Mouse (Mus musculus) adipocyte (in vitro differentiated cells): ENCODE results near the gene Scarb2.
A peak's percentile ranks its signal among the peaks of the same experiment; 100 is the strongest.

ENCODE experiments used
- DNase-seq: peaks from one replicate; pipeline ENCODE4 v3.0.0-alpha.2; 2016; ENCODE audit warnings: low spot score

Scarb2 gene

DNA sequence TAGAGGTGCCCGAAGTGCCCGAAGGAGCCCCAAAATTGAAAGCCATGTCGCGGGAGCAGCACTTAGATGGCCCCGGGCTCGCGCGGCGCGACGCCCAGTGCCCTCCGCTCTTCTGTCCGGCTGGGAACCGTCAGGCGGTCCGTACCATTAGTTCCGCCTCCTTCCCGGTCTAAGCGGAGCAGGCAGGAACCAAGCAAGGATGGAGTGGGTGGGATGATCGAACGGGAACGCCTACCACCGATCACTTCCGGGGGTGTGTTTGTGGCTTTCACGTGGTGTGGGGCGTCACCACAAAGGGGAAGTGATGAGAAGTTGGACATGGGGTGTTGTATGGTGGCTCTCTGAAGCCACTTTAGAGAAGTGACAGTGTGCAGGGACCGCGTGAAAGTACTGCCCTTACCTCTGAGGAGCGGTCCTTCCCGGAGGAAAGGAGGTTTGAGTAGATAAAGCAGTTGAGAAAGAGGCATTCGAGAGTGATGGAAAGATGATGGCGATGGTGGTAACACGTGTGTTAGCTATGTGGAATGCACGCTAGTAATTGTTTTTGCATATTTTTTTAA is 71.5 kb downstream of the Scarb2 start, which contains the start of gene Nup54:
Gene Nup54, minus strand, starts transcription at position 195 of the 560 bp plus-strand sequence.
- DNase-seq: peak; percentile 98

GRCm38 (mm10) chr5:92434571-92434985 is 72.1 kb downstream of the Scarb2 start:
- DNase-seq: peak; percentile 21

- no peak for DNase-seq
Observed at GRCm38 (mm10) chr5:92434070-92434469, 72.6 kb downstream of the Scarb2 start.

DNA sequence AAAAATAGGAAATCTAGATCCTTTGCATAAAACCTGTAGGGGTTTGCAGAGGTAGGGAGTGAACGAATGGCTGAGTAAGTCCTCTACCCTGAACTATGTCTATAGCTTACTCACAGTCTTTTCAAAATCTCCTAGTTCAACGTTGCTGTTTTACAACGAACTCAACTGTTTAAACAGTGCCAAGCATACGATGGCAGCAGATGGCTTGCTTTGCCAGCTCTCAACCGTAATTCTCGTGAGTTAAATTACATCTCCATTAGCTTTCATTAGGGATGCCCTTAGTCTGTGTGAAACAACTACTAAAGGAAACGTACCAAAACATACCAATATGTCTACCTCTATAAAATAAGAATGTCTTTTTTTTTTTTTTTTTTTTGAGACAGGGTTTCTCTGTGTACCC is 75.0 kb downstream of the Scarb2 start:
- DNase-seq: no peak

DNA sequence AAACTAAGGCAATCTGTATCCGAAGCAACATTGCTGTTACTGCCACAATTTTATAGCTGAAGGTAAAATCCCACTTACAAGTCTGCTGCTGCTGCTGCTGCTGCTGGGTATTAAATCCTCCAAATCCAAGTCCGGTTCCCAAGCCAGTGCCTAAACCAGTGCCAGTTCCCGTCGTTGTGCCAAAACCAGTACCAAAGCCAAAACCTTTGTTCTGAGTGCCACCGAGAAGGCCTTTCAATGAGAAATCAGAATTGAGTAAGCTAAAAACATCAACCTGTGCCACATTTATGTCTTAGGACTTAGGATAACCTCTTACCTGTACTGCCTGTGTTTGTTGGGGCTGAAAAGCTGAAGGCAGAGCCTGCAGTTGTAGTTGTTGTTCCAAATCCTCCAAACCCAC is 75.9 kb downstream of the Scarb2 start:
- DNase-seq: peak; percentile 61

GRCm38 (mm10) chr5:92424126-92424525 is 82.5 kb downstream of the Scarb2 start:
- DNase-seq: no peak

GRCm38 (mm10) chr5:92413982-92414375 is 92.7 kb downstream of the Scarb2 start:
- no peak for DNase-seq

DNA sequence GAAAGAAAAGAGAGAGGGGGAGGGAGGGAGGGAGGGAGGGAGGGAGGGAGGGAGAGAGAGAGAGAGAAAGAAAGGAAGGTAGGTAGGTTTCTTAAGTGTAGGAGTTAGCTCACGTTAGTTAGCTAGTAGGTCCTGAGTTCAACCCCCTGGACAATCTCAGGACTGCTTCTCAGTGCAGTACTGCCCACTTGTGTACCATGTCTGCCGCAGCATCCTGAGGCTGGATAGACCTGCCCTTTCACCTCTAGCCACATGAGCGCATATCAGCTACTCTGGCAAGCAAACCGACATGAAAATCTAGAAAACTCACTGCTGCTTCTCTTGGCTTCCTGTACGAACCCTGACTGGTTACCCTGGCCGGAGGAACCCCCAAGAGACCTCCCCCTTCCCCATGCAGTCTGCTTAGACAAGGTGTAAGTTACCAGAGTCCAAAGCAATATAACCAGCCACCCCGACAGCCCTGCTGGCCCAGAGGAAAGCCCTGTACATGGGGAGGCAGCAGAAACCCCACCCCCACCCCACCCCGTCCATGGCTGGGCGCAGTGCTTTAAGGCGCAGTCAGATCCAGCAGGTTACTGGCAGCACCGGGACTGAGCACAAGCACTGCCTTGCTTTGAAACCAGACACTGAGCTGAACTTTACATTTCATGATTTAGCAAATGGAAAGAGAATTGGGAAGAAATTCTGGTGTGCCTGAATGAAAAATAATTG is 93.2 kb downstream of the Scarb2 start:
- DNase-seq: no peak

DNA sequence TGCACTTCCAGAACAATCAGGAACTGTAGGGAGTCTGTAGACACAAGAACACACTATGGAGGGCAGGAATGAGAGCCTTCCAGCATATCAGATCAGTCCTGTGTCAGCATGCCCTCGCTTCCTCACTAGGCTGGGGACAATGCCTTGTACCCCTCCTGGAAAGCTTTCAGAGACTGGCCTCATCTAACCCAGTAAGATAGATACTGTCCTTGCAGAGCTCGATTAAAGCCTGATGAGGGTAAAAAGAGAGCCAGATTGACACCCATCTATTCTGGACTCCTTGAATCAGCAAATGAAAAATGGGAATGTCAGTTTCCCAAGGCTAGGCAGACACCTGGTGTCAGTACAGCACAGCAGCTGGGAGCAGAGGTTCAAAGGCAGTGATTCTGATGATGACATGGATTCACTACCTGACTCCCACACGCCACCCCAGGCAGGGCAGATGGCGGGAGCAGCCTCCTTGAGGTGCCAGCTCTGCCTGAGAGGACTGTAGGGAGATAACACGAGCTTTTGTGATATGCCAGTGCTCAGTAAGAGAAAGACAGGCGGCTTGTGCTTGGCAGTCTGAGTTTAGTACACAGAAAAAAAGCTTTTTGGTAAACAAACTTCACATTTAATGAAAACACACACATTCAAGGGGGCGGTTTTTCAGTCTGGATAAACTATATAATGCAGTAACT is 95.0 kb downstream of the Scarb2 start:
- DNase-seq: no peak

- DNase-seq: no peak
Observed at GRCm38 (mm10) chr5:92410486-92410885, 96.1 kb downstream of the Scarb2 start.

GRCm38 (mm10) chr5:92409361-92410155 is 97.1 kb downstream of the Scarb2 start:
- DNase-seq: peak; percentile 58

DNA sequence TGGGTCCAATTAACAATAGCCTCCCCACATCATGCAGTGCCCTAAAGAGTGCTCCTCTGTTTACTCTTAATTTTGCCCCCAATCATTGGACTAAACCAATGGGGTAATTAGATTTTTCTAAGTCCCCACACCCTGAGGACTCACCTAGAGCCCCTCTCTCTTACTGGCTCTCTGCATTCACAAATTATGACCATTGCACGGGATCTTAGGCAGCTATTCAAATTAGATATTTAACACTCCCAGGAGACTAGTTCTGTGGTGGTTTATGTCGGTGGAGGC is 102.3 kb downstream of the Scarb2 start:
- no peak for DNase-seq

GRCm38 (mm10) chr5:92403562-92404399 is 102.9 kb downstream of the Scarb2 start:
- DNase-seq: no peak

- no peak for DNase-seq
Observed at GRCm38 (mm10) chr5:92402816-92403215, 103.8 kb downstream of the Scarb2 start.

DNA sequence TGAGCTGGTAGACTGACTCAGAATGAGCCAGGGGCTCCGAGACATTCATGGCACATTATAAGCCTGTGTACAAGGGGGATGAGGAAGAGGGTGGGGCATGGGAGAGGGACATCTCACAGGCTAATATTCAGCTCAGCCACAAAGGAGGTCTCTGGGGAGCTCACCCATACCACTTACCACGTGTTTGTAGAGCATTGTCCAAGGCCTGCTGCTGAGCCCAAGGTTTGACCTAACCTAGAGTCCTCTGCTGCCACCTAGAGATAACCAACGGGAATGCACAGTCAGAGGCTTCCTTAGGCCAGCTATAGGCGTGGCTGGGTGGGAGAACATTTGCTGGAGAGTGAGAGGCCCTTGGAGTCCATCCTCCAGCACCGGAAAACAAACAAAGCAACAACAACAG is 108.5 kb downstream of the Scarb2 start:
- DNase-seq: peak; percentile 89

DNA sequence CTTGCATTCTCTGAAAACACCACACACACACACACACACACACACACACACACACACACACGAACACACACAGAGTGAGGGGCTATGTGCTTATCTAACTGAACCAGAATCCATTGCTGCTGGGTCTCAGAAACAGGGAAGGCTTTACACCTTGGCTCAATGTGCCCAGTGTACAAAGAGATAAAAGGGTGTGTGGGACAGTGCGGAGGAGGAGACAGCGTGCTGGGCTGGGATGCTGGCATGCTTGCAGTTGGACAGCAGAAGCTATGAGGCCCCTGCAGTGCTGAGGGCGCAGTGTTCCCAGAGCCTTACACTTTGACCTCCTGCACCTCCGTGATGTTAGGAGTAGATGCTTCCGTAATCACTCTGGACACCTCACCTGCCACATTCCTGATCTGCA is 110.2 kb downstream of the Scarb2 start:
- no peak for DNase-seq

GRCm38 (mm10) chr5:92395764-92396163 is 110.9 kb downstream of the Scarb2 start:
- DNase-seq: no peak

DNA sequence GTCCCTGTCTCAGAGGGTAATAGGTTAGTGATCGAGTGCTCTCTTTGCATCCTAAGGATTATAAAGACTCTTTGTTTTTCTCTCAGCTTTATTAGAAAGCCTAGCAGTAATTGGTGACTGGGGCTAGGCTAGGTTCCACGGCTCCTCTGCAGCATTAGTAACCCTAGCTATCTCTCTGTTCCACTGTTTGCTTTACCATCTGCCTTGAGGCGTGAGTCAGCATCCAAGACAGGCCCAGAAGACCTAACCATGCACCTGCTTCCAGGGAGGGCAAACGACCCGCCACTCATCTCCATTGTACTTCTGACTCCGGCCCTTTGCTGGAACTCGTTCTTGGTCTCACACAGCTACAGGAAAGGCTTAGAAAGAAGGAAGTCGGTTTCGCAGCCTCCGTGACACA is 112.8 kb downstream of the Scarb2 start:
- DNase-seq: no peak

GRCm38 (mm10) chr5:92392542-92392941 is 114.1 kb downstream of the Scarb2 start:
- no peak for DNase-seq
